Mouse (Mus musculus) forebrain, embryonic 15.5 days (tissue): ENCODE measurements at regions not wholly inside any gene's neighbourhood (a gene's known extent, or its start where the extent isn't known, plus 50 kb on each side); places are given as distances from the start of the nearest gene placed in this dataset.

Experiments
- ATAC-seq: fragments of 200-750 bp; cut with Nextera tagmentation; replicated peaks from 2 replicates; pipeline ENCODE4 v1.8.0; 2017; ENCODE audit warnings: mild to moderate bottlenecking, moderate TSS enrichment, moderate library complexity
- H3K27ac ChIP-seq: fragments of 300-500 bp; sonication (generic); replicated peaks from 2 replicates; pipeline ENCODE4 v1.5.1; 2015; ENCODE audit warnings: mild to moderate bottlenecking, inconsistent platforms
- H3K27me3 ChIP-seq: fragments of 300-500 bp; sonication (generic); 2 replicates; pipeline ENCODE4 v1.6.1; 2015; ENCODE audit warnings: inconsistent platforms
- H3K36me3 ChIP-seq: fragments of 300-500 bp; sonication (generic); 2 replicates; pipeline ENCODE4 v1.6.1; 2015; ENCODE audit warnings: mild to moderate bottlenecking, inconsistent platforms
- H3K4me1 ChIP-seq: fragments of 300-500 bp; sonication (generic); 2 replicates; pipeline ENCODE4 v1.6.1; 2015; ENCODE audit warnings: inconsistent platforms
- H3K4me2 ChIP-seq: fragments of 300-500 bp; sonication (generic); replicated peaks from 2 replicates; pipeline ENCODE4 v1.6.1; 2015; ENCODE audit warnings: mild to moderate bottlenecking, inconsistent platforms
- H3K4me3 ChIP-seq: fragments of 300-500 bp; sonication (generic); 2 replicates; pipeline ENCODE4 v1.5.1; 2015; ENCODE audit warnings: mild to moderate bottlenecking, inconsistent platforms
- H3K9ac ChIP-seq: fragments of 300-500 bp; sonication (generic); replicated peaks from 2 replicates; pipeline ENCODE4 v1.6.1; 2015; ENCODE audit warnings: mild to moderate bottlenecking, inconsistent platforms
- H3K9me3 ChIP-seq: fragments of 300-500 bp; sonication (generic); 2 replicates; pipeline ENCODE4 v1.6.1; 2016; ENCODE audit warnings: inconsistent platforms
- WGBS: fragments of 180-500 bp; shearing (Covaris S2); methylation state at CpG from one replicate; pipeline ENCODE4 v1.1.7; 2015; ENCODE audit warnings: mixed read lengths; 5-methylcytosine and 5-hydroxymethylcytosine counted together

- peaks cover 25% of the 10 kb centered on the region for H3K4me1 ChIP-seq
- no peaks in the 10 kb centered on the region for H3K27me3 ChIP-seq
- H3K4me3 ChIP-seq = no peak overlapping the region
- H3K27ac ChIP-seq = no peak overlapping the region
- no peaks in the 10 kb centered on the region for H3K9me3 ChIP-seq
- H3K9ac ChIP-seq = no peak overlapping the region
- ATAC-seq = 0 out of 2 replicates have a peak, but pooled peaks have one; percentile 27
- H3K4me2 ChIP-seq = peak overlapping the region; percentile 20; the same call in 1 of the 2 replicates
- no peaks in the 10 kb centered on the region for H3K36me3 ChIP-seq
- WGBS = 16% methylated on average over 19 of the region's 19 CpGs
Measured at GRCm38 (mm10) chr7:37377889-37378521, 395.4 kb downstream of the Zfp536 start.

- H3K9me3 ChIP-seq = no peaks in the 10 kb centered on the region
- 93% methylated on average over 8 of the region's 8 CpGs for WGBS
- no peak for ATAC-seq
- H3K27me3 ChIP-seq = no peaks in the 10 kb centered on the region
- no peak overlapping the region for H3K9ac ChIP-seq
- H3K36me3 ChIP-seq = no peaks in the 10 kb centered on the region
- no peak overlapping the region for H3K4me2 ChIP-seq
- no peak overlapping the region for H3K27ac ChIP-seq
- H3K4me1 ChIP-seq = peaks cover 23% of the 10 kb centered on the region
- H3K4me3 ChIP-seq = no peak overlapping the region
Measured at GRCm38 (mm10) chr7:37387871-37388270, 385.6 kb downstream of the Zfp536 start.

- Histone ChIP-seq H3K9me3 (no peaks in the 10 kb centered on the region), H3K4me3 (no peak overlapping the region), H3K9ac (no peak overlapping the region), H3K4me2 (0 out of 2 replicates have a peak overlapping the region, but pooled peaks have one; percentile 10), H3K27me3 (no peaks in the 10 kb centered on the region), H3K4me1 (peaks cover 32% of the 10 kb centered on the region), H3K27ac (no peak overlapping the region; the same call in 1 of the 2 replicates), H3K36me3 (no peaks in the 10 kb centered on the region)
- 64% methylated on average over 22 of the region's 22 CpGs for WGBS
- ATAC-seq = no peak
Measured at GRCm38 (mm10) chr7:37388843-37389702, 384.4 kb downstream of the Zfp536 start.

- Histone ChIP-seq H3K9me3 (no peaks in the 10 kb centered on the region), H3K27ac (no peak overlapping the region; the same call in 1 of the 2 replicates), H3K4me2 (no peak overlapping the region), H3K27me3 (no peaks in the 10 kb centered on the region), H3K4me3 (no peak overlapping the region), H3K4me1 (peaks cover 32% of the 10 kb centered on the region), H3K36me3 (no peaks in the 10 kb centered on the region), H3K9ac (no peak overlapping the region)
- no peak for ATAC-seq
- WGBS = 87% methylated on average over 2 of the region's 2 CpGs
Measured at GRCm38 (mm10) chr7:37389703-37390087, 383.7 kb downstream of the Zfp536 start.

GRCm38 (mm10) chr7:37390271-37390670, 383.2 kb downstream of the Zfp536 start:
- peaks cover 35% of the 10 kb centered on the region for H3K4me1 ChIP-seq
- no peaks in the 10 kb centered on the region for H3K27me3 ChIP-seq
- H3K36me3 ChIP-seq = no peaks in the 10 kb centered on the region
- 54% methylated on average over 7 of the region's 7 CpGs for WGBS
- no peak overlapping the region for H3K4me3 ChIP-seq
- no peak overlapping the region for H3K4me2 ChIP-seq
- H3K27ac ChIP-seq = no peak overlapping the region
- no peak overlapping the region for H3K9ac ChIP-seq
- no peaks in the 10 kb centered on the region for H3K9me3 ChIP-seq
- 0 out of 2 replicates have a peak, but pooled peaks have one; percentile 12 for ATAC-seq

GRCm38 (mm10) chr7:37392122-37392521, 381.3 kb downstream of the Zfp536 start:
- no peaks in the 10 kb centered on the region for H3K36me3 ChIP-seq
- no peak for ATAC-seq
- no peak overlapping the region for H3K4me3 ChIP-seq
- H3K27me3 ChIP-seq = no peaks in the 10 kb centered on the region
- 85% methylated on average over 6 of the region's 6 CpGs for WGBS
- H3K27ac ChIP-seq = no peak overlapping the region
- H3K4me1 ChIP-seq = peaks cover 43% of the 10 kb centered on the region
- H3K9ac ChIP-seq = no peak overlapping the region
- no peaks in the 10 kb centered on the region for H3K9me3 ChIP-seq
- no peak overlapping the region for H3K4me2 ChIP-seq

- Histone ChIP-seq H3K36me3 (no peaks in the 10 kb centered on the region), H3K9ac (no peak overlapping the region), H3K4me1 (peaks cover 43% of the 10 kb centered on the region), H3K4me3 (no peak overlapping the region), H3K9me3 (no peaks in the 10 kb centered on the region), H3K27ac (peak overlapping the region; percentile 57; the same call in 1 of the 2 replicates), H3K4me2 (no peak overlapping the region), H3K27me3 (no peaks in the 10 kb centered on the region)
- ATAC-seq = no peak
- WGBS = 63% methylated on average over 8 of the region's 8 CpGs
Measured at GRCm38 (mm10) chr7:37392604-37393003, 380.8 kb downstream of the Zfp536 start.

- H3K4me3 ChIP-seq = no peak overlapping the region
- 0 out of 2 replicates have a peak, but pooled peaks have one; percentile 12 for ATAC-seq
- H3K36me3 ChIP-seq = no peaks in the 10 kb centered on the region
- H3K27me3 ChIP-seq = no peaks in the 10 kb centered on the region
- H3K4me1 ChIP-seq = peaks cover 43% of the 10 kb centered on the region
- H3K27ac ChIP-seq = peak overlapping the region; percentile 57
- H3K4me2 ChIP-seq = no peak overlapping the region
- H3K9ac ChIP-seq = no peak overlapping the region
- no peaks in the 10 kb centered on the region for H3K9me3 ChIP-seq
- 51% methylated on average over 3 of the region's 3 CpGs for WGBS
Measured at GRCm38 (mm10) chr7:37393071-37393470, 380.4 kb downstream of the Zfp536 start.

GRCm38 (mm10) chr7:37394965-37395426, 378.4 kb downstream of the Zfp536 start:
- Histone ChIP-seq H3K9me3 (no peaks in the 10 kb centered on the region), H3K36me3 (no peaks in the 10 kb centered on the region), H3K4me2 (no peak overlapping the region), H3K27ac (no peak overlapping the region), H3K9ac (no peak overlapping the region), H3K27me3 (no peaks in the 10 kb centered on the region), H3K4me3 (no peak overlapping the region), H3K4me1 (peaks cover 28% of the 10 kb centered on the region)
- ATAC-seq = 0 out of 2 replicates have a peak, but pooled peaks have one; percentile 8
- 61% methylated on average over 8 of the region's 8 CpGs for WGBS

- no peaks in the 10 kb centered on the region for H3K9me3 ChIP-seq
- no peaks in the 10 kb centered on the region for H3K27me3 ChIP-seq
- H3K4me2 ChIP-seq = peak overlapping the region; percentile 23; the same call in 1 of the 2 replicates
- H3K4me1 ChIP-seq = peaks cover 25% of the 10 kb centered on the region
- H3K4me3 ChIP-seq = no peak overlapping the region
- H3K9ac ChIP-seq = no peak overlapping the region
- ATAC-seq = peak; percentile 49; the same call in 1 of the 2 replicates
- no peaks in the 10 kb centered on the region for H3K36me3 ChIP-seq
- WGBS = 69% methylated on average over 13 of the region's 13 CpGs
- H3K27ac ChIP-seq = no peak overlapping the region
Measured at GRCm38 (mm10) chr7:37395881-37396513, 377.4 kb downstream of the Zfp536 start.

- Histone ChIP-seq H3K4me2 (no peak overlapping the region), H3K4me3 (no peak overlapping the region), H3K27me3 (no peaks in the 10 kb centered on the region), H3K9ac (no peak overlapping the region), H3K36me3 (no peaks in the 10 kb centered on the region), H3K27ac (no peak overlapping the region), H3K9me3 (no peaks in the 10 kb centered on the region), H3K4me1 (no peaks in the 10 kb centered on the region; the same call in 1 of the 2 replicates)
- no peak for ATAC-seq
- 96% methylated on average over 2 of the region's 2 CpGs for WGBS
Measured at GRCm38 (mm10) chr7:37403483-37403882, 370.0 kb downstream of the Zfp536 start.

- WGBS = 39% methylated on average over 4 of the region's 4 CpGs
Measured at GRCm38 (mm10) chr7:37413350-37413749, 360.1 kb downstream of the Zfp536 start.

More at GRCm38 (mm10) chr7:37413350-37413749, 360.1 kb downstream of the Zfp536 start:
- ATAC-seq = no peak
- Histone ChIP-seq H3K36me3 (no peaks in the 10 kb centered on the region), H3K4me1 (no peaks in the 10 kb centered on the region), H3K27ac (no peak overlapping the region), H3K4me3 (no peak overlapping the region), H3K27me3 (no peaks in the 10 kb centered on the region), H3K9ac (no peak overlapping the region), H3K4me2 (no peak overlapping the region), H3K9me3 (no peaks in the 10 kb centered on the region)
